Mouse (Mus musculus) olfactory bulb, adult 2 months (tissue): ENCODE data around the gene Mrm1.

ENCODE experiments used
- CTCF ChIP-seq: fragments of 200-500 bp; IDR thresholded peaks from 2 replicates; pipeline ENCODE4 v1.5.1; 2012; ENCODE audit warnings: low read depth, mild to moderate bottlenecking, low read length, moderate library complexity; ENCODE audit not compliant: insufficient read depth
- POLR2A ChIP-seq: fragments of 200-500 bp; IDR thresholded peaks from 2 replicates; pipeline ENCODE4 v1.6.1; 2012; ENCODE audit warnings: mild to moderate bottlenecking, low read depth, low read length, moderate library complexity; ENCODE audit not compliant: insufficient read depth

DNA sequence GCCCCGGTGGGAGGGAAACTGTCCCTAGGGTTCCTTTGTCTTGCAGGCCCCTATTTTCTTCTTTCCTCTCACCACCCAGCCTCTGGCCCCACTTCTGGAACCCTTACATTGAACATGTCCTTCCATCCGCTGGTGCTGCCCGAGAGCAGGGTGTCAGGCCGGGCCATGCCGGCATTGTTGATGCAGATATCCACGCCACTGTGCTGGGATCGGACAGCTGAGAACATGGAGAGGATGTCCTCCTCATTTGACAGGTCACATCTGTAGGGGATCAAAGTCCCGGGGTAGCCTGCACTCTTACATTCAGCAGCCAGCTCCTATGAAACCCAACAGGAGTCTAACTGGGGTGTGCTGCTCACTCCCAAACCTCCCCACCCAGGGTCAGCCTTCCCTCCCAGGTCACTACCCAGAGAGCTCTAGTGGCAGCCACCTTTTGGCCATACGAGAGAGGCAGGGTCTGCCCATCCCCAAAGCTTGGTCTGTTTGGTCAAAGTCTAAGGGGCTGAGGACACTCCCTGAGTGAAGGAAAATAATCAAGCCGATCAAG is 6.0 kb upstream of the Mrm1 start:
- TF ChIP-seq POLR2A, result no peak
- TF ChIP-seq CTCF, result no peak
